Mouse (Mus musculus) ES-Bruce4 (cell line): Measurements from ENCODE around the gene Spsb4. TPM values are rescaled to one million over a fixed set of nuclear protein-coding genes. Genes with fewer than 3 reads are reported as not detected.

ENCODE experiments used
- H3K27ac ChIP-seq: 2 replicates; pipeline ENCODE4 v1.5.1; 2012; ENCODE audit warnings: low read length, inconsistent platforms; ENCODE audit not compliant: insufficient read depth
- H3K27me3 ChIP-seq: 2 replicates; pipeline ENCODE4 v1.6.1; 2012; ENCODE audit warnings: mild to moderate bottlenecking, low read length, inconsistent platforms; ENCODE audit not compliant: control insufficient read depth, poor library complexity, insufficient read depth, severe bottlenecking
- H3K36me3 ChIP-seq: 2 replicates; pipeline ENCODE4 v1.6.1; 2012; ENCODE audit warnings: inconsistent platforms, mild to moderate bottlenecking, low read length, moderate library complexity; ENCODE audit not compliant: control insufficient read depth, poor library complexity, insufficient read depth, severe bottlenecking
- H3K4me1 ChIP-seq: one replicate; pipeline ENCODE4 v1.8.1; 2011; ENCODE audit warnings: low read length; ENCODE audit not compliant: control insufficient read depth, insufficient read depth
- H3K4me3 ChIP-seq: 2 replicates; pipeline ENCODE4 v1.5.1; 2011; ENCODE audit warnings: low read depth, mild to moderate bottlenecking, low read length
- H3K9ac ChIP-seq: 2 replicates; pipeline ENCODE4 v1.6.1; 2012; ENCODE audit warnings: low read depth, mild to moderate bottlenecking, inconsistent platforms; ENCODE audit not compliant: poor library complexity, severe bottlenecking
- H3K9me3 ChIP-seq: replicated peaks from 2 replicates; pipeline ENCODE4 v1.6.1; 2012; ENCODE audit warnings: mild to moderate bottlenecking, low read length, inconsistent platforms; ENCODE audit not compliant: control insufficient read depth, poor library complexity, insufficient read depth, severe bottlenecking
- CTCF ChIP-seq: IDR thresholded peaks from one replicate; pipeline ENCODE4 v1.8.1; 2011; ENCODE audit warnings: low read depth, low read length
- EP300 ChIP-seq: IDR thresholded peaks from 2 replicates; pipeline ENCODE4 v1.6.1; 2011; ENCODE audit warnings: low read depth, low read length; ENCODE audit not compliant: insufficient read depth
- POLR2A ChIP-seq: IDR thresholded peaks from one replicate; pipeline ENCODE4 v1.8.1; 2011; ENCODE audit warnings: low read length; ENCODE audit not compliant: insufficient read depth
- polyA plus RNA-seq: library from polyadenylated mRNA; stranded (reverse); fragments of >200 nt; gene quantifications from 2 replicates; pipeline ENCODE4 v1.2.4, GENCODE M21; 2011; ENCODE audit warnings: low read depth; ENCODE audit not compliant: missing spikeins, insufficient read depth, insufficient read length

Gene Spsb4
- polyA plus RNA-seq, 1 experiment, result 1.9 TPM

- Histone ChIP-seq H3K27me3 (no peaks in the 10 kb centered on the region), H3K9me3 (no peaks in the 10 kb centered on the region), H3K27ac (no peak overlapping the region), H3K9ac (no peak overlapping the region), H3K4me1 (no peaks in the 10 kb centered on the region), H3K36me3 (no peaks in the 10 kb centered on the region), H3K4me3 (no peak overlapping the region)
- TF ChIP-seq CTCF (no peak), POLR2A (no peak)
Measured at GRCm38 (mm10) chr9:97036656-97037055, 18.0 kb upstream of the Spsb4 start.

- H3K27ac ChIP-seq, result no peak overlapping the region
- H3K4me1 ChIP-seq, result peaks cover 6% of the 10 kb centered on the region
- H3K4me3 ChIP-seq, result no peak overlapping the region
- TF ChIP-seq EP300, result no peak
- TF ChIP-seq CTCF, result no peak
- TF ChIP-seq POLR2A, result no peak
- H3K9me3 ChIP-seq, result no peaks in the 10 kb centered on the region; the same call in 1 of the 2 replicates
- no peak overlapping the region for H3K9ac ChIP-seq
- H3K27me3 ChIP-seq, result no peaks in the 10 kb centered on the region
- no peaks in the 10 kb centered on the region for H3K36me3 ChIP-seq
Measured at GRCm38 (mm10) chr9:97027361-97027760, 8.7 kb upstream of the Spsb4 start.

DNA sequence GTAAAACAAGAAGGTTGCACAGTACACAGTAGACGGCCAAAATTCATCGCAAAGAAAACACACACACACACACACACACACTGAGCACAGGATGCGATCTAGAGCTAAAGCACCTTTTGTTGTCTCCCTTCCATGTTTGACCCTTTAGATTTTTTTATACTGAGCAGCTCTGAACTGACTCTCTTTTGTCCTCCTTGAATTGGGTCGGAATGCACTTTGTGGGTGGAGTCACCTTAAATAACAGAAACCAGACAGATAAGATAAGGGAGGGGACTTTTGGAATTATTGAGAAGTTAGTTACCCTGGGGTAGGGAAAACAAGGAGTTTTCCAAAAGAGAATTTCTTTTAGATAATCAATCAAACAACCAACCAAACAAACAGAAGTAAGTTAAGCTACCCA, 7.4 kb upstream of the Spsb4 start:
- Histone ChIP-seq H3K36me3 (no peaks in the 10 kb centered on the region), H3K4me1 (peaks cover 6% of the 10 kb centered on the region), H3K27ac (no peak overlapping the region), H3K9me3 (no peaks in the 10 kb centered on the region; the same call in 1 of the 2 replicates), H3K9ac (no peak overlapping the region), H3K4me3 (no peak overlapping the region), H3K27me3 (no peaks in the 10 kb centered on the region)
- TF ChIP-seq POLR2A (no peak), EP300 (no peak), CTCF (no peak)

GRCm38 (mm10) chr9:97024451-97024850, 5.8 kb upstream of the Spsb4 start:
- H3K4me1 ChIP-seq, result peaks cover 6% of the 10 kb centered on the region
- no peaks in the 10 kb centered on the region for H3K36me3 ChIP-seq
- TF ChIP-seq CTCF (no peak), POLR2A (no peak), EP300 (no peak)
- H3K27me3 ChIP-seq, result no peaks in the 10 kb centered on the region
- no peak overlapping the region for H3K27ac ChIP-seq
- H3K9me3 ChIP-seq, result no peaks in the 10 kb centered on the region; the same call in 1 of the 2 replicates
- peak overlapping the region; percentile 42; the same call in 1 of the 2 replicates for H3K9ac ChIP-seq
- H3K4me3 ChIP-seq, result peak overlapping the region; percentile 36

- no peak for TF ChIP-seq POLR2A
- TF ChIP-seq EP300, result no peak
- no peak for TF ChIP-seq CTCF
- no peaks in the 10 kb centered on the region for H3K4me1 ChIP-seq
- no peaks in the 10 kb centered on the region; the same call in 1 of the 2 replicates for H3K9me3 ChIP-seq
- no peak overlapping the region for H3K9ac ChIP-seq
- H3K27ac ChIP-seq, result no peak overlapping the region
- no peaks in the 10 kb centered on the region for H3K36me3 ChIP-seq
- no peaks in the 10 kb centered on the region for H3K27me3 ChIP-seq
- H3K4me3 ChIP-seq, result no peak overlapping the region
Measured at GRCm38 (mm10) chr9:97022948-97023347, 4.3 kb upstream of the Spsb4 start.

DNA sequence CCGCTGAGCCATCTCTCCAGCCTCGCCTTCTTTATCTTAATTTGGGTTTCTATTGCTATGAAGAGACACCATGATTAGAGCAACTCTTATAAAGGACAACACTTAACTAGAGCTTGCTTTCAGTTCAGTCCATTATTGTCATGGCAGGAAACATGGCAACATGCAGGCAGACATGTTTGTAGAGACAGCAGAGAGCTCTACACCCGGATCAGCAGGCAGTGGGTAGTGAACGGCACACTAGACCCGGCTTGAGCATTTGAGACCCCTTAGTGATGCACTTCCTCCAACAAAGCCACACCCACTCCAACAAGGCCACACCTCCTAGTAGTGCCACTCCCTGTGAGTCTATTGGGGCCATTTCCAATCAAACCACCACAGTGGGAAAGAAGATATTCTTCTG, 3.7 kb upstream of the Spsb4 start:
- Histone ChIP-seq H3K27me3 (no peaks in the 10 kb centered on the region), H3K9me3 (no peaks in the 10 kb centered on the region; the same call in 1 of the 2 replicates), H3K4me1 (no peaks in the 10 kb centered on the region), H3K9ac (no peak overlapping the region), H3K4me3 (no peak overlapping the region), H3K27ac (no peak overlapping the region), H3K36me3 (no peaks in the 10 kb centered on the region)
- TF ChIP-seq POLR2A (no peak), EP300 (no peak), CTCF (no peak)
